Mouse (Mus musculus) heart, postnatal 14 days (tissue): ENCODE data around the gene Gm37240. TPM values are rescaled to one million over a fixed set of nuclear protein-coding genes. Genes with fewer than 3 reads are reported as not detected.

Experiments
- DNase-seq, 2 experiments: peaks; one replicate each; pipeline ENCODE4 v3.0.0; 2021 to 2022
- intact Hi-C: fragments of 180-260 bp; cut with DNase I; formaldehyde crosslinking; loops from one replicate; pipeline ENCODE4 v1.15.1; 2025
- total RNA-seq, 2 experiments: library from RNA; stranded (reverse); gene quantifications; 2 replicates each; pipeline ENCODE4 v1.2.3; 2021

Gm37240 gene
- total RNA-seq, 2 experiments from 2014 or later = 39.0 to 42.7 TPM

- DNase-seq = no peak
- intact Hi-C loops = no loop called here
Observed at GRCm38 (mm10) chr3:84955857-84956256, 931.5 kb downstream of the Gm37240 start.

DNA sequence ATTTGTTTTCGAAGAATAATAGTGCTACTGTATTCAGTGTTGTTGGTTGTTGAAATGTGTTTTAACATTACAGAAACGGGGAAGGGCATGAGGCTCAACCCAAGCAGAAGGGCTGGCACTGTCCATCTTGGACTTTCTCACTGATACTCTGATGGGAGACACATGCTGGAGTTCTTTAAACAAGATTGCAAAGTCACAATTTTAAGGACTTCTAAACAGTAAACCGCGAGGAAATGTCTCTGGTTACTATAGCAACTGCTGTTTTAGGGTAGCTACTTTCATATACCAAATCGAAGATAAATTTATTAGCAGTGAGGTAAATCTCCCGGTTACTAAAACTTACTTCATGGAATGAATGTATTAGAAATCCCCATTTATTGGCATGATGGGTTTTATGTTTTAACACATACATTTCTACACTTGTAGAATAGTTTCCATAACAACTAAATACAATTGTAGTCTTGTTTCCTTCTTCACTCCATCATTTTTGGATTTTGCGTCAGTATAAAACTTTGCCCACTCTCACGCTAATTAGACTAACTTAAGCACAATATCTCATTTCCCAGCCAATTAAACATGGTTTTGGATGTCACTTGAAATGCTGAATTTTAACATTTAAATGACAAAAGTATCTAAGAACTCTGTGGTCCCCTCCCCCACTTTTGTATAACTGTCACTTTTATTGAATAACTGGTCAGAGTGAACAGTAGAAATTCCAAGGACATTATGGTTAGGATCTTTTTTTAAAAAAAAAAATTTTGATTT lies 932.1 kb downstream of the Gm37240 start:
- intact Hi-C loops = no loop called here

GRCm38 (mm10) chr3:84952585-84953187 lies 934.6 kb downstream of the Gm37240 start:
- intact Hi-C loops = no loop called here
- no peak for DNase-seq

More for the DNA sequence above, 932.1 kb downstream of the Gm37240 start:
- DNase-seq = no peak

DNA sequence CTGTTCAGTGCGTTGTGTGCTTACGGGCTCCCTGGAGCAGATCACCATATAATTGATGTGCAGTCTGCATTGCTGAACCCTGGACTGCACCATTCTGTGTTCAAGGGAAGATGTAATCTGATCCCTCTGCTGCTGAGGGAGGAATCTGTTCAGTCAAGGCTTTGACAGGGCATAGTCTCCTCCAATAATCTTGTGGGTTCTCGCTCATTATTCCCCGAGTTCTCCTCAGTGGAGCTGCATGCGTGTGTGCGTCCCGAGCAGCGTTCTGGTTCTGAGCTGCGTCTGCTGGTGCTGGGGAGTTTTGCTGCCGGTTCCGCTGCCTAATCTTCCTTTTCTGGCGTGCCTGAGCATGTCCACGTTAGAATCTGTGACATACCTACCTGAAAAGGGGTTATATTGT lies 935.2 kb downstream of the Gm37240 start:
- intact Hi-C loops = no loop called here
- DNase-seq = peak; percentile 36 to 44

GRCm38 (mm10) chr3:84951698-84952097 lies 935.6 kb downstream of the Gm37240 start:
- DNase-seq = no peak
- intact Hi-C loops = no loop called here

GRCm38 (mm10) chr3:84949387-84949786 lies 937.9 kb downstream of the Gm37240 start:
- intact Hi-C loops = no loop called here
- DNase-seq = no peak

DNA sequence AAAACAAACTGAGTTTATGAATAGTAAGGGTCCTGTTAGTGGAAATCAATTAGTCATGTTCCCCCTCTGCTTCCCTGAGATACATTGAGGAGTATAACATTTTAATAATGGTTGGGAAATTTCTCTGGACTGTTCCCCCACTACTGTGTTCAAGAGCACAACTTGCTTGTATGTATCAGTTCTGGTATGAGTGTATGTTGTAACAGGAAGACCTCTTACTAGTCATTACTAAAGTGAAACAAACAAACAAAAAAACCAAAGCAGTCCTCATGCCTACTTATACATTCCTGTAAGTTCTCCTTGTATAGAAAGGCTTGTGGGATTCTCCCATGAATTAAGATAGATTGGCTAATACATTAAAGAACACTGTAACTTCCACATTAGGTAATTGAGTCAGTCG lies 940.9 kb downstream of the Gm37240 start:
- intact Hi-C loops = no loop called here
- no peak for DNase-seq

- intact Hi-C loops = no loop called here
Observed at GRCm38 (mm10) chr3:84944933-84945332, 942.4 kb downstream of the Gm37240 start.

GRCm38 (mm10) chr3:84937360-84938355 lies 949.7 kb downstream of the Gm37240 start:
- intact Hi-C loops = loop anchor here (5.0 kb wide), 1 partner anchor 340 kb away; no protein-coding TSS in a partner anchor
- no peak for DNase-seq

More at GRCm38 (mm10) chr3:84944933-84945332, 942.4 kb downstream of the Gm37240 start:
- no peak for DNase-seq

GRCm38 (mm10) chr3:84936956-84937355 lies 950.4 kb downstream of the Gm37240 start:
- intact Hi-C loops = loop anchor here (5.0 kb wide), 1 partner anchor 340 kb away; no protein-coding TSS in a partner anchor
- DNase-seq = no peak

GRCm38 (mm10) chr3:84936252-84936651 lies 951.1 kb downstream of the Gm37240 start:
- intact Hi-C loops = loop anchor here (5.0 kb wide), 1 partner anchor 341 kb away; no protein-coding TSS in a partner anchor
- no peak for DNase-seq

- no peak for DNase-seq
Observed at GRCm38 (mm10) chr3:84935729-84936128, 951.6 kb downstream of the Gm37240 start.

GRCm38 (mm10) chr3:84930683-84931082 lies 956.6 kb downstream of the Gm37240 start:
- no peak for DNase-seq
- intact Hi-C loops = no loop called here

More at GRCm38 (mm10) chr3:84935729-84936128, 951.6 kb downstream of the Gm37240 start:
- intact Hi-C loops = loop anchor here (5.0 kb wide), 1 partner anchor 342 kb away; no protein-coding TSS in a partner anchor

GRCm38 (mm10) chr3:84929171-84929570 lies 958.1 kb downstream of the Gm37240 start:
- intact Hi-C loops = loop anchor here (5.0 to 10.0 kb wide), 2 partner anchors 408 to 446 kb away; no protein-coding TSS in a partner anchor
- peak in 1 of 2 experiments; percentile 45 for DNase-seq

DNA sequence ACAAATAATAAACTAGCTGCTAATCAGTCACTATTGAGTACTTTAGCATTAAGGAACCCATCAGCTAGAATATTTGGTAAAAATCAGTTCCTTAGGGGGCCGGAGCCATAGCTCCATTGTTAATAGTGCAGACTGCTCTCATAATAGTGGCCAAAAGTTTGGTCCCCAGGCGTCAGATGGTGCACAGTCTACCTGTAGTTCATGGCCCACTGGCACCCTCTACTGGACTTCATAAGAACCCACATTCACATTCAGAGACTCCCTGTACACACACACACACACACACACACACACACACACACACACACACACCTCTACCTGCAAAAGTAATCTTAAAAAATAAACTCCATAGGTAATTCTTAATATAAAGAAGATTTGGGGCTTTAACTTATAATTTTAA lies 959.4 kb downstream of the Gm37240 start:
- DNase-seq = no peak
- intact Hi-C loops = loop anchor here (5.0 to 10.0 kb wide), 2 partner anchors 409 to 447 kb away; no protein-coding TSS in a partner anchor

- DNase-seq = no peak
- intact Hi-C loops = loop anchor here (5.0 to 10.0 kb wide), 2 partner anchors 410 to 448 kb away; no protein-coding TSS in a partner anchor
Observed at GRCm38 (mm10) chr3:84927168-84927794, 960.0 kb downstream of the Gm37240 start.

DNA sequence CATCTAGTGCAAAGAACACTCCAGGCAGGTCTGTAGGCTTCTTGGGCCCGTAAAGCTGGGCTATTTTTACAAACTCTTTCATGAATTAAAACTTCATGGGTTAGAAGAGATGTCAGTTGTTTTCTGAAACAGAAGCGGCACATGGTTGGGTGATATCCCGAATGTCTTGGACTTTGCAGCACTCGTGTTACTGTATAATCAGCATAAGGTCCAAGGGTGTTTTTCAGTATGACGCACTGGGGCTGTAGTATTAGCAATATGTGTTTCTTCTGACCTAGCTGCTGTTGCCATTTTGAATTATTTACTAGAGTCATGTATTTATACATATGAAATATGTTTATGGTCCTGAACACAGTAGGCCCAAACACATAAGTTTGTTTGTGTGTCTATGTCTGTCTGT lies 961.2 kb downstream of the Gm37240 start:
- intact Hi-C loops = loop anchor here (5.0 to 10.0 kb wide), 2 partner anchors 411 to 449 kb away; no protein-coding TSS in a partner anchor
- no peak for DNase-seq

DNA sequence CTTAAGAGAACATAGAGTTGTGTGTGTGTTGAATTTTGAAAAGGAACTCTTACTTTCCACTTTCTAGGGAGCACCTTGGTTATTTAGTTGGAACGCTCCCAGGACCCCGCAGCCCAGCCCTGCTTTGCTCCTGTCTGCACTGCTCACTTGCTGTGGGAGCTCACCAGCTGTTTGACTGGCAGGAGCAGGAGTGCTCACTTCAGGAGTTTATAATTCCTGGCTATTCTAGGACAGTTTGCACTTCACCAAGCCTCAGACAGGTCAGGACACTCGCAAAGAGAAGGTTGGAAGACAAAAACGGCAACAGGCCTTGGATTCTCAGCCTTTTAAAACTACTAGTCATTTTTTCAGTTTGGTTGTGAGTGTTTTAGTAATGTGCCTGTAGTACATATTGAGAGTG lies 962.1 kb downstream of the Gm37240 start:
- DNase-seq = peak in 1 of 2 experiments; percentile 45
- intact Hi-C loops = loop anchor here (5.0 to 10.0 kb wide), 2 partner anchors 412 to 450 kb away; no protein-coding TSS in a partner anchor

DNA sequence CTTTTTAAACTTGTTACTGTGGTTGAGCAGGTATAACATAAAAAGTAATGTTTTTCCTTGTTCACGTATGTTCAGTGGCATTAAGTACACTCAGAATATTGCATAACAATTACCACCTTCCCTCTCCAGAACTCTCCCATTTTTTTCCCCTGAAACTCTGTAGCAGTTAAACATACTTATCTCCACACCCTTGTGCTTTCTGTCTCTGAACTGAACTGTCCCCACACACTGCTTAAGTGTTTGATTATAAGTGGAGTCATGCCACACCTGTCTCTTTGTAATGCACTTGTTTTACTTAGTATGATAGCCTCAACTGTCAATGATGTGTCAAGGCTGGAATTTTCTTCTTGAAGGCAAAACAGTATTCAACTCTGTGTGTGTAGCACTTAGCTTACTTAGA lies 963.6 kb downstream of the Gm37240 start:
- intact Hi-C loops = loop anchor here (5.0 to 10.0 kb wide), 2 partner anchors 451 to 649 kb away; partner anchors contain the start of gene Gatb
- no peak for DNase-seq
